Mouse (Mus musculus): ENCODE results near the gene Abcf2.

DNA sequence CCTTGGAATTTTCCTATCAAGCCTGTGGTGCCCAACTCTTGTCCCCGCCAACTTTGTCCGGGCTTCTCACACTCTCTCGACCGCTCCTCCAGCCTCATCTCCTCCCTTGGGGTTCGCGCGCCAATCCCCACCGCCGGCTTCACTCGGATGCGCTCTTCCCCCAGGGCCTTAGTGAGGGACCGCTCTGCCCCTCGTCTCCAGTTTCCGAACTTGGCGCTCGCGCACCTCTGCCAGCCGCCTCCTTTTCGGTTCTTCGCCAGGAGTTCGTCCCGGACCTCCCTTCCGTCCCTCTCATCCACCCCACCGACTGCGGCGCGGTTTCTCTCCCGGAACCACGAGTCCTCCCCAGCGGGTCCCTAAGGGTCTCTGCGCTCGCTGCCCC is 475 bp downstream of the Abcf2 start:
- no peak for TF ChIP-seq CTCF (IDR thresholded peaks at IDR 0.05; ENCODE audit: low read depth)
- no peak for TF ChIP-seq EP300 (IDR thresholded peaks at IDR 0.05; ENCODE audit: low read depth)

Measured in heart, postnatal 0 days (tissue).